Mouse (Mus musculus) forebrain, embryonic 12.5 days (tissue): Measurements from ENCODE around the gene Hecw2. TPM values are rescaled to one million over a fixed set of nuclear protein-coding genes. Genes with fewer than 3 reads are reported as not detected.
A peak's percentile ranks its signal among the peaks of the same experiment; 100 is the strongest.

Source experiments
- ATAC-seq: fragments of 200-750 bp; cut with Nextera tagmentation; 2 replicates; pipeline ENCODE4 v1.8.0; 2017; ENCODE audit warnings: moderate TSS enrichment; ENCODE audit not compliant: low FRiP score
- H3K27ac ChIP-seq: fragments of 300-500 bp; sonication (generic); 2 replicates; pipeline ENCODE4 v1.5.1; 2016; ENCODE audit warnings: mild to moderate bottlenecking
- H3K27me3 ChIP-seq: fragments of 300-500 bp; sonication (generic); 2 replicates; pipeline ENCODE4 v1.6.1; 2016; ENCODE audit warnings: mild to moderate bottlenecking
- H3K36me3 ChIP-seq: fragments of 300-500 bp; sonication (generic); replicated peaks from 2 replicates; pipeline ENCODE4 v1.6.1; 2016; ENCODE audit warnings: mild to moderate bottlenecking
- H3K4me1 ChIP-seq: fragments of 300-500 bp; sonication (generic); 2 replicates; pipeline ENCODE4 v1.6.1; 2016
- H3K4me2 ChIP-seq: fragments of 300-500 bp; sonication (generic); 2 replicates; pipeline ENCODE4 v1.6.1; 2016; ENCODE audit warnings: mild to moderate bottlenecking, moderate library complexity
- H3K4me3 ChIP-seq: fragments of 300-500 bp; sonication (generic); replicated peaks from 2 replicates; pipeline ENCODE4 v1.5.1; 2016; ENCODE audit warnings: mild to moderate bottlenecking
- H3K9ac ChIP-seq: fragments of 300-500 bp; sonication (generic); 2 replicates; pipeline ENCODE4 v1.6.1; 2016; ENCODE audit warnings: mild to moderate bottlenecking
- H3K9me3 ChIP-seq: fragments of 300-500 bp; sonication (generic); 2 replicates; pipeline ENCODE4 v1.6.1; 2016
- WGBS: fragments of 180-500 bp; shearing (Covaris S2); methylation state at CpG from one replicate; pipeline ENCODE4 v1.1.7; 2016; 5-methylcytosine and 5-hydroxymethylcytosine counted together
- polyA plus RNA-seq: library from polyadenylated mRNA; unstranded; fragments of >200 nt; fragmentation: Nextera tagmentation; extraction: Ambion mirVana; gene quantifications from 2 replicates; pipeline ENCODE4 v1.2.1, GENCODE M21; 2016

Gene Hecw2
- polyA plus RNA-seq, 1 experiment from 2014 or later = 4.0 TPM

- no peaks in the 10 kb centered on the region for H3K4me1 ChIP-seq
- H3K9ac ChIP-seq = no peak overlapping the region
- H3K4me2 ChIP-seq = no peak overlapping the region
- peak; percentile 57; the same call in 1 of the 2 replicates for ATAC-seq
- no peaks in the 10 kb centered on the region for H3K9me3 ChIP-seq
- H3K27me3 ChIP-seq = no peaks in the 10 kb centered on the region
- WGBS = 24% methylated on average over 3 of the region's 3 CpGs
- no peaks in the 10 kb centered on the region for H3K36me3 ChIP-seq
- no peak overlapping the region for H3K4me3 ChIP-seq
- H3K27ac ChIP-seq = no peak overlapping the region
Observed at GRCm38 (mm10) chr1:53909118-53909517, 285.9 kb downstream of the Hecw2 start.

GRCm38 (mm10) chr1:53906175-53906574 is 288.8 kb downstream of the Hecw2 start:
- Histone ChIP-seq H3K36me3 (no peaks in the 10 kb centered on the region), H3K27me3 (no peaks in the 10 kb centered on the region), H3K27ac (no peak overlapping the region), H3K9me3 (no peaks in the 10 kb centered on the region), H3K9ac (no peak overlapping the region), H3K4me1 (no peaks in the 10 kb centered on the region), H3K4me3 (no peak overlapping the region), H3K4me2 (no peak overlapping the region)
- 77% methylated on average over 3 of the region's 3 CpGs for WGBS
- ATAC-seq = no peak

GRCm38 (mm10) chr1:53900416-53900815 is 294.6 kb downstream of the Hecw2 start:
- no peak overlapping the region for H3K9ac ChIP-seq
- 89% methylated on average over 2 of the region's 2 CpGs for WGBS
- no peaks in the 10 kb centered on the region for H3K9me3 ChIP-seq
- H3K27me3 ChIP-seq = no peaks in the 10 kb centered on the region
- no peak overlapping the region for H3K4me3 ChIP-seq
- no peaks in the 10 kb centered on the region for H3K4me1 ChIP-seq
- no peak for ATAC-seq
- H3K36me3 ChIP-seq = no peaks in the 10 kb centered on the region
- no peak overlapping the region for H3K4me2 ChIP-seq
- H3K27ac ChIP-seq = no peak overlapping the region

- H3K27me3 ChIP-seq = no peaks in the 10 kb centered on the region
- 90% methylated on average over 5 of the region's 5 CpGs for WGBS
- ATAC-seq = no peak
- no peak overlapping the region for H3K4me2 ChIP-seq
- H3K4me3 ChIP-seq = no peak overlapping the region
- H3K9ac ChIP-seq = no peak overlapping the region
- no peaks in the 10 kb centered on the region for H3K36me3 ChIP-seq
- no peaks in the 10 kb centered on the region for H3K4me1 ChIP-seq
- H3K27ac ChIP-seq = no peak overlapping the region
- no peaks in the 10 kb centered on the region for H3K9me3 ChIP-seq
Observed at GRCm38 (mm10) chr1:53894299-53894698, 300.7 kb downstream of the Hecw2 start.

GRCm38 (mm10) chr1:53890380-53890779 is 304.6 kb downstream of the Hecw2 start:
- no peaks in the 10 kb centered on the region for H3K9me3 ChIP-seq
- ATAC-seq = no peak
- no peak overlapping the region for H3K4me2 ChIP-seq
- no peak overlapping the region for H3K9ac ChIP-seq
- H3K4me3 ChIP-seq = no peak overlapping the region
- WGBS = 44% methylated on average over 3 of the region's 3 CpGs
- H3K27me3 ChIP-seq = no peaks in the 10 kb centered on the region
- no peak overlapping the region for H3K27ac ChIP-seq
- H3K4me1 ChIP-seq = no peaks in the 10 kb centered on the region
- no peaks in the 10 kb centered on the region for H3K36me3 ChIP-seq

- no peak overlapping the region for H3K27ac ChIP-seq
- H3K4me3 ChIP-seq = no peak overlapping the region
- no peak overlapping the region for H3K9ac ChIP-seq
- H3K36me3 ChIP-seq = no peaks in the 10 kb centered on the region
- no peaks in the 10 kb centered on the region for H3K4me1 ChIP-seq
- H3K9me3 ChIP-seq = no peaks in the 10 kb centered on the region
- no peak for ATAC-seq
- WGBS = 88% methylated on average over 3 of the region's 3 CpGs
- H3K4me2 ChIP-seq = no peak overlapping the region
- no peaks in the 10 kb centered on the region for H3K27me3 ChIP-seq
Observed at GRCm38 (mm10) chr1:53889806-53890205, 305.2 kb downstream of the Hecw2 start.

GRCm38 (mm10) chr1:53882480-53882879 is 312.5 kb downstream of the Hecw2 start:
- no peak overlapping the region for H3K4me3 ChIP-seq
- H3K9ac ChIP-seq = no peak overlapping the region
- H3K27ac ChIP-seq = no peak overlapping the region
- no peaks in the 10 kb centered on the region for H3K36me3 ChIP-seq
- H3K27me3 ChIP-seq = no peaks in the 10 kb centered on the region
- H3K9me3 ChIP-seq = no peaks in the 10 kb centered on the region
- H3K4me1 ChIP-seq = peaks cover 2% of the 10 kb centered on the region; the same call in 1 of the 2 replicates
- no peak overlapping the region for H3K4me2 ChIP-seq
- 66% methylated on average over 2 of the region's 2 CpGs for WGBS
- ATAC-seq = no peak

- Histone ChIP-seq H3K27ac (no peak overlapping the region), H3K4me1 (no peaks in the 10 kb centered on the region), H3K36me3 (no peaks in the 10 kb centered on the region), H3K27me3 (no peaks in the 10 kb centered on the region), H3K9ac (no peak overlapping the region), H3K4me2 (no peak overlapping the region), H3K9me3 (no peaks in the 10 kb centered on the region), H3K4me3 (no peak overlapping the region)
- WGBS = 87% methylated on average over 5 of the region's 5 CpGs
- no peak for ATAC-seq
Observed at GRCm38 (mm10) chr1:53875919-53876318, 319.0 kb downstream of the Hecw2 start.

- Histone ChIP-seq H3K36me3 (no peaks in the 10 kb centered on the region), H3K9me3 (no peaks in the 10 kb centered on the region), H3K4me2 (no peak overlapping the region), H3K4me3 (no peak overlapping the region), H3K27ac (no peak overlapping the region), H3K27me3 (no peaks in the 10 kb centered on the region), H3K9ac (no peak overlapping the region), H3K4me1 (no peaks in the 10 kb centered on the region)
- WGBS = 83% methylated on average over 2 of the region's 2 CpGs
- ATAC-seq = no peak
Observed at GRCm38 (mm10) chr1:53867316-53867715, 327.7 kb downstream of the Hecw2 start.

GRCm38 (mm10) chr1:53866374-53866902 is 328.5 kb downstream of the Hecw2 start:
- Histone ChIP-seq H3K27me3 (no peaks in the 10 kb centered on the region), H3K4me3 (no peak overlapping the region), H3K4me2 (no peak overlapping the region), H3K4me1 (no peaks in the 10 kb centered on the region), H3K9ac (no peak overlapping the region), H3K27ac (no peak overlapping the region), H3K36me3 (no peaks in the 10 kb centered on the region), H3K9me3 (no peaks in the 10 kb centered on the region)
- ATAC-seq = no peak
- WGBS = 9% methylated on average over 3 of the region's 3 CpGs

- no peak overlapping the region for H3K4me3 ChIP-seq
- H3K4me1 ChIP-seq = no peaks in the 10 kb centered on the region
- no peaks in the 10 kb centered on the region for H3K36me3 ChIP-seq
- H3K9ac ChIP-seq = no peak overlapping the region
- WGBS = 81% methylated on average over 3 of the region's 3 CpGs
- H3K4me2 ChIP-seq = no peak overlapping the region
- H3K9me3 ChIP-seq = no peaks in the 10 kb centered on the region
- H3K27me3 ChIP-seq = no peaks in the 10 kb centered on the region
- no peak for ATAC-seq
- H3K27ac ChIP-seq = no peak overlapping the region
Observed at GRCm38 (mm10) chr1:53864046-53864445, 330.9 kb downstream of the Hecw2 start.

GRCm38 (mm10) chr1:53860611-53861010 is 334.4 kb downstream of the Hecw2 start:
- no peaks in the 10 kb centered on the region for H3K36me3 ChIP-seq
- H3K4me3 ChIP-seq = no peak overlapping the region
- H3K4me1 ChIP-seq = no peaks in the 10 kb centered on the region
- WGBS = 91% methylated on average over 3 of the region's 3 CpGs
- no peak overlapping the region for H3K27ac ChIP-seq
- H3K9me3 ChIP-seq = no peaks in the 10 kb centered on the region
- ATAC-seq = no peak
- no peak overlapping the region for H3K9ac ChIP-seq
- no peak overlapping the region for H3K4me2 ChIP-seq
- H3K27me3 ChIP-seq = no peaks in the 10 kb centered on the region

GRCm38 (mm10) chr1:53859175-53859574 is 335.8 kb downstream of the Hecw2 start:
- no peaks in the 10 kb centered on the region for H3K27me3 ChIP-seq
- H3K36me3 ChIP-seq = no peaks in the 10 kb centered on the region
- H3K9me3 ChIP-seq = no peaks in the 10 kb centered on the region
- H3K4me1 ChIP-seq = no peaks in the 10 kb centered on the region
- H3K4me3 ChIP-seq = no peak overlapping the region
- no peak for ATAC-seq
- H3K27ac ChIP-seq = no peak overlapping the region
- no peak overlapping the region for H3K4me2 ChIP-seq
- no peak overlapping the region for H3K9ac ChIP-seq
